Mouse (Mus musculus) forebrain, embryonic 14.5 days (tissue): ENCODE measurements around the gene D17H6S53E. TPM values are rescaled to one million over a fixed set of nuclear protein-coding genes. Genes with fewer than 3 reads are reported as not detected.
A peak's percentile ranks its signal among the peaks of the same experiment; 100 is the strongest.

ENCODE experiments used
- ATAC-seq: fragments of 200-750 bp; cut with Nextera tagmentation; 2 replicates; pipeline ENCODE4 v1.8.0; 2017; ENCODE audit warnings: mild to moderate bottlenecking, moderate library complexity
- DNase-seq: peaks from one replicate; pipeline ENCODE4 v3.0.0-alpha.2; 2015; ENCODE audit warnings: low spot score
- H3K27ac ChIP-seq: fragments of 300-500 bp; sonication (generic); 2 replicates; pipeline ENCODE4 v1.5.1; 2014; ENCODE audit warnings: low read depth, mild to moderate bottlenecking, control low read depth, low read length, moderate library complexity
- H3K27me3 ChIP-seq: fragments of 300-500 bp; sonication (generic); replicated peaks from 2 replicates; pipeline ENCODE4 v1.6.1; 2014; ENCODE audit warnings: low read length, control low read depth, mixed read lengths; ENCODE audit not compliant: control insufficient read depth, insufficient read depth
- H3K36me3 ChIP-seq: fragments of 300-500 bp; sonication (generic); 2 replicates; pipeline ENCODE4 v1.6.1; 2014; ENCODE audit warnings: low read length, control low read depth; ENCODE audit not compliant: control insufficient read depth, insufficient read depth
- H3K4me1 ChIP-seq: fragments of 300-500 bp; sonication (generic); 2 replicates; pipeline ENCODE4 v1.6.1; 2014; ENCODE audit warnings: antibody characterized with exemption, low read length, control low read depth; ENCODE audit not compliant: control insufficient read depth, insufficient read depth
- H3K4me2 ChIP-seq: fragments of 300-500 bp; sonication (generic); 2 replicates; pipeline ENCODE4 v1.6.1; 2014; ENCODE audit warnings: mild to moderate bottlenecking, control low read depth, low read length
- H3K4me3 ChIP-seq: fragments of 300-500 bp; sonication (generic); 2 replicates; pipeline ENCODE4 v1.5.1; 2014; ENCODE audit warnings: low read depth, low read length, control low read depth
- H3K9ac ChIP-seq: fragments of 300-500 bp; sonication (generic); 2 replicates; pipeline ENCODE4 v1.6.1; 2014; ENCODE audit warnings: mild to moderate bottlenecking, low read length, control low read depth, moderate library complexity
- H3K9me3 ChIP-seq: fragments of 300-500 bp; sonication (generic); replicated peaks from 2 replicates; pipeline ENCODE4 v1.6.1; 2016; ENCODE audit warnings: low read length, control low read depth, mixed read lengths; ENCODE audit not compliant: control insufficient read depth
- WGBS: fragments of 180-500 bp; shearing (Covaris S2); extraction: QIAGEN DNeasy Blood & Tissue Kit; methylation state at CpG from one replicate; pipeline ENCODE4 v1.1.7; 2014; 5-methylcytosine and 5-hydroxymethylcytosine counted together
- polyA plus RNA-seq: library from polyadenylated mRNA; unstranded; fragments of >200 nt; fragmentation: Nextera tagmentation; extraction: Ambion mirVana; gene quantifications from 2 replicates; pipeline ENCODE4 v1.2.1, GENCODE M21; 2014

Gene D17H6S53E
- polyA plus RNA-seq, 1 experiment from 2014 or later: 5.5 TPM

DNA sequence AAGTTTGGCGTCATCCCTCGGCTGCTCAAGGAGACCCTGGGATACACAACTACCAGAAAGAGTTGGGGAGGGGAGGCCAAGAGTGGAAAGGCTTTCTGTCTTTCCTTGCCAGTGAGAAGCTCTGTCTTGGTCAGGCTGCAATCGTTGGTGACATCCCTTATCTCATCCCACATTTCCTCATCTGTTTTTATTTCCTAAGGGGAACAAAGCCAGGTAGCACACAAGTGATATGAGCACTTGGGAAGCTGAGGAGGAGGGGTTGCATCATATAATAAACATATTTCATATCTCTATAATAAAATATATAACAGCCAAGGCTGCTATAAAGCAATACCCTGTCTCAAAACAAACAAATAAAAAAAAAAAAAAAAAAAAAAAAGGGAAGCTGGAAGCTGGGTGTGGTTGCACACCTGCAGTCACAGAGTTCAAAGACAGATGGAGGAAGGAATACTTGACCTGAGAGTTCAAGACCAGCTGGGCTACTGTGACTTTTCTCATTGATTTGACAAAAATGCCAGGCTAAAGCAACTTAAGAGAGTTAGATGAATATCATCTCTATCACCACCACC lies 42.2 kb upstream of the D17H6S53E start:
- no peak overlapping the region for H3K4me3 ChIP-seq
- no peak for DNase-seq
- ATAC-seq: no peak
- no peaks in the 10 kb centered on the region for H3K36me3 ChIP-seq
- no peak overlapping the region for H3K4me2 ChIP-seq
- no peaks in the 10 kb centered on the region for H3K4me1 ChIP-seq
- H3K27ac ChIP-seq: no peak overlapping the region
- WGBS: 83% methylated on average over 3 of the region's 3 CpGs
- H3K27me3 ChIP-seq: no peaks in the 10 kb centered on the region
- no peak overlapping the region for H3K9ac ChIP-seq
- no peaks in the 10 kb centered on the region for H3K9me3 ChIP-seq

- Histone ChIP-seq H3K9me3 (no peaks in the 10 kb centered on the region), H3K4me2 (no peak within 1 kb of the TSS), H3K36me3 (no peaks in the 10 kb centered on the region), H3K4me3 (no peak within 1 kb of the TSS), H3K9ac (no peak within 1 kb of the TSS), H3K27me3 (no peaks in the 10 kb centered on the region), H3K4me1 (peaks cover 5% of the 10 kb centered on the region), H3K27ac (no peak within 1 kb of the TSS)
- ATAC-seq (no peak), DNase-seq (no peak)
- WGBS: 79% methylated on average over 7 of the region's 7 CpGs
These were observed 40.8 kb upstream of the D17H6S53E start, which contains the start of gene Ly6g6f for GRCm38 (mm10) chr17:35085208-35085865. Ly6g6f (minus strand) TSS chr17:35085610.

- peaks cover 6% of the 10 kb centered on the region for H3K4me1 ChIP-seq
- ATAC-seq (no peak), DNase-seq (no peak)
- H3K4me3 ChIP-seq: no peak overlapping the region
- H3K9me3 ChIP-seq: no peaks in the 10 kb centered on the region
- H3K36me3 ChIP-seq: peaks cover 17% of the 10 kb centered on the region
- no peaks in the 10 kb centered on the region for H3K27me3 ChIP-seq
- no peak overlapping the region for H3K9ac ChIP-seq
- H3K27ac ChIP-seq: no peak overlapping the region
- WGBS: 52% methylated on average over 2 of the region's 2 CpGs
- no peak overlapping the region for H3K4me2 ChIP-seq
These were observed 38.0 kb upstream of the D17H6S53E start for GRCm38 (mm10) chr17:35088151-35088550.

DNA sequence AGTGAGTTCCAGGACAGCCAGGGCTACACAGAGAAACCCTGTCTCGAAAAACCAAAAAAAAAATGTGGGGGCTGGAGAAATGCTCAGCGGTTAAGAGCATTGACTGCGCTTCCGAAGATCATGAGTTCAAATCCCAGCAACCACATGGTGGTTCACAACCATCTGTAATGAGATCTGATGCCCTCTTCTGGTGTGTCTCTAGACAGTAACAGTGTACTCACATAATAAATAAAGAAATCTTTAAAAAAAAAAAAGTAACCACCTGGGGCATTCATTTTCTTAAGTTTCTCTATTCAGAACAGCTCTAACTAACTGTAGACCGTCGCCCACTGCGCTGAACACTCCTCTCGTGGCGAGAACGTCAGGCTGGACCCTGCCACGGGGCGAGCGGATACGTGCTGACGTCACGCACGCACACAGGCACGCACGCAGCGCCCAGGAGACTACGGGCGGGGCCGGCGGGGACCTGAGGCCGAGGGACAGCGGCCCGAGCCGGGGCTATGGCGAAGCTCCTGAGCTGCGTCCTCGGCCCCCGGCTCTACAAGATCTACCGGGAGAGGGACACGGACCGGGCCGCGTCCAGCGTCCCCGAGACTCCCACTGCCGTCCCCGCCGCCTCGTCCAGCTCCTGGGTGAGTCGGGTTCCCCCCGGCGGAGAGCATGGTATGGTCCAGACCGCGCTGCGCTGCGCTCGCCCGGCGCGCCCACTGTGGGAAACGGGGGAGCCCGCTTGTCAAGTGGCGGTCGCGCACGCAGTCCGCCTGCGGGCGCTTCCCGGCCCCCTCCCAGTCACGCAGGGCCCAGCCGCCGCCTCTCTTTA lies 37.1 kb upstream of the D17H6S53E start, which contains the start of gene Abhd16a:
TSS of gene Abhd16a (plus strand) at position 439 of the 820 bp plus-strand sequence.
- DNase-seq (peak; percentile 96), ATAC-seq (peak; percentile 99)
- Histone ChIP-seq H3K9me3 (no peaks in the 10 kb centered on the region), H3K9ac (peak within 1 kb of the TSS; percentile 88), H3K4me2 (peak within 1 kb of the TSS; percentile 67), H3K36me3 (peaks cover 25% of the 10 kb centered on the region), H3K27ac (peak within 1 kb of the TSS; percentile 98), H3K4me1 (peaks cover 6% of the 10 kb centered on the region), H3K27me3 (no peaks in the 10 kb centered on the region), H3K4me3 (peak within 1 kb of the TSS; percentile 55)
- WGBS: 3% methylated on average over 66 of the region's 67 CpGs

DNA sequence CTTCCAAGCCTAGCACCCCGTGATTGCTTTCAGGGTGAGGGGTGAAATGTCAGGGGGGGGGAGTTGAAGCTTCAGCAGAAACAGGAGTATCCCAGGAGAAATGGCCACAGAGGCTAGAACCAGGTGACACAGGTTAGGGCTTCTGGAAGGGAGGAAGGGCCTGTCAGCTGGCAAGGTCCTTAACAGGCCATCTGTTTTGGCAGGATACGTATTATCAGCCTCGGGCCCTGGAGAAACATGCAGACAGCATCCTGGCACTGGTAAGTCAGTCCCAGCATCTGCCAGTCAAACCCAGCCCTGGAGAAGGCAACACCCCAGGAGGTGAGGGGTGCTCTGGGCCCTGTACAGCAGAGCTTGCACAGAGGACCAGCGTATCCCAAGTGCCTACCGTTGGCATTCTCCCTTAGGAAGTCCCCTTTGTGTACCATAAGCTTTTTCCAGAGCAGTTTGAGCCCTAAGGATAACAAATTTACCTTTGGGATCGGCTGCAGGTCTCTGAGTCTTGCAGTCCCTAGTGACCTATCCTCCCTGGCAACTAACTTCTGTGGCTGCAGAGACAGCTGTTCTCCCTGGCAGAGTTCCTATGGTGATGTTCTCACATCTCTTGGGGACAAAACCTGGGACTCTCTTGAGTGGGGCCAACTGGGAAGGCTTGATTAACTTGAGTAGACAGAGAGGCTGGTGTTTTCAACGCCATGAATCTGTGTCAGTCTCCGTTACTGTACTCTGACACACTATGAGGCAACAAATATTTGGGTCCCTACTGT lies 35.8 kb upstream of the D17H6S53E start:
- peak; percentile 15; the same call in 1 of the 2 replicates for ATAC-seq
- H3K27ac ChIP-seq: peak overlapping the region; percentile 98

DNA sequence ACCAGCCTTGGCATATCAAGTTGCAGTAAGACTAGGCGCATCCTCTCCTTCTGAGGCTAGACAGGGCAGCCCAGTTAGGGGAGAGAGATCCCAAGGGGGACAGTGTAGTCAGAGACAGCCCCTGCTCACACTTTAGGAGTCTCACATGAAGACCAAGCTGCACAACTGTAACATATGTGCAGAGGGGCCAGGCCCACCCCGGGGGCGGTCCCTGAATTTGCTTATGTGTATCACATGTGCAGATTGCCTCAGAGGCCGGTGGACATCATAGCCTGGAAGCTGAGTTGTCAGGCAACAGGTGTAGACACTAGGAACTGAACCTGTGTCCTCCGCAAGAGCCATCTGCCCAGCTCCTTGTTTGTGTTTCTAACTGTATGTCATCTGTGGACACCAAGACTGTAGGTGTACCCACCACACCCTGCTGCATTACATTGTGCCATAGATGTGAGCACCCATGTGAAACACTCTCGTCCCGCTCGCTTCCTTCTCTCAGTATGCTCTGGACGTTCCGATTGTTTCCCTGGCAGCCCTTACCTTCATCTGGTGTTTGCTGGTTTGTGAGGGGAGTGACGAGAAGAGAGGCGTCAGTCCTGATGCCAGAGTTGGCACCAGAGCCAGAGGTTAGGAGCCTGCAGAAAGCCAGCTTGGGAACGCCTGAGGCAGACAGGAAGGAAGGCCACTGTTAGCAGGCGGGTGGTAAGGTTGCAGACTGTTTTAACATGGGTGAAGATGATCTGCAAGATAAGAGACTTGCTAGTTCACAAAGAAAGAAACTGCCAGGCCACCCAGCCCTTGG lies 33.6 kb upstream of the D17H6S53E start:
- DNase-seq (no peak), ATAC-seq (no peak)
- Histone ChIP-seq H3K9me3 (no peaks in the 10 kb centered on the region), H3K9ac (no peak overlapping the region), H3K4me1 (peaks cover 6% of the 10 kb centered on the region), H3K4me3 (no peak overlapping the region), H3K4me2 (no peak overlapping the region), H3K36me3 (peaks cover 51% of the 10 kb centered on the region), H3K27ac (no peak overlapping the region), H3K27me3 (no peaks in the 10 kb centered on the region)
- WGBS: 90% methylated on average over 14 of the region's 14 CpGs

More for the DNA sequence above, 35.8 kb upstream of the D17H6S53E start:
- H3K4me1 ChIP-seq: peaks cover 6% of the 10 kb centered on the region
- H3K4me3 ChIP-seq: peak overlapping the region; percentile 55
- H3K4me2 ChIP-seq: peak overlapping the region; percentile 67
- H3K36me3 ChIP-seq: peaks cover 34% of the 10 kb centered on the region
- no peaks in the 10 kb centered on the region for H3K9me3 ChIP-seq
- 54% methylated on average over 8 of the region's 8 CpGs for whole genome bisulfite sequencing
- no peaks in the 10 kb centered on the region for H3K27me3 ChIP-seq
- DNase-seq: peak; percentile 63
- H3K9ac ChIP-seq: peak overlapping the region; percentile 88

- ATAC-seq (no peak), DNase-seq (no peak)
- Histone ChIP-seq H3K4me3 (no peak overlapping the region), H3K27me3 (no peaks in the 10 kb centered on the region), H3K36me3 (peaks cover 70% of the 10 kb centered on the region), H3K27ac (no peak overlapping the region), H3K9ac (no peak overlapping the region), H3K4me2 (no peak overlapping the region), H3K4me1 (peaks cover 6% of the 10 kb centered on the region), H3K9me3 (no peaks in the 10 kb centered on the region)
- WGBS: 93% methylated on average over 15 of the region's 15 CpGs
These were observed 31.5 kb upstream of the D17H6S53E start for GRCm38 (mm10) chr17:35094475-35095365.
